Mouse (Mus musculus): ENCODE results near the gene Hunk.

Gene Hunk

GRCm38 (mm10) chr16:90437276-90437675 lies 51.5 kb downstream of the Hunk start:
- DNase-seq (ENCODE audit: low read depth): no peak

DNA sequence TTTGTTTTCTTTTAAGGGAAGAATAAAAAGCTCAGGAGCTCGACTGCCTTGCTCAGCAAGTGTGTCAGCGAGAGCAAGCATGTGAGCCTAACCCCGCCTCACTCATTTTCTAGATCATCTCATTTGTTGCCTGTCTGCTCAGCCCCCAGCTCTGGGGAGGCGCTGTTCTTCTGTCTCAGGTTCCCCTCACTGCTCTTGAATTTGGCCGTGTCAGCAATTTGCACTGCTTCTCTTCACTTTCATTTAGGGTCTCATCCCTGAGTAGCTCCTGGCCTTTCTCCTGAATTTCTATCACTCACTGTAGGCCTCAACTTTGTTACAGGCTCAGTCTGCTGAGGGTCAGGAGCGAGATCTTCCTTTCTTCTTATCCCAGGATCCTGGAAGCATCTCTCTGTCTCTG lies 53.7 kb downstream of the Hunk start:
- DNase-seq (ENCODE audit: low read depth): no peak

DNA sequence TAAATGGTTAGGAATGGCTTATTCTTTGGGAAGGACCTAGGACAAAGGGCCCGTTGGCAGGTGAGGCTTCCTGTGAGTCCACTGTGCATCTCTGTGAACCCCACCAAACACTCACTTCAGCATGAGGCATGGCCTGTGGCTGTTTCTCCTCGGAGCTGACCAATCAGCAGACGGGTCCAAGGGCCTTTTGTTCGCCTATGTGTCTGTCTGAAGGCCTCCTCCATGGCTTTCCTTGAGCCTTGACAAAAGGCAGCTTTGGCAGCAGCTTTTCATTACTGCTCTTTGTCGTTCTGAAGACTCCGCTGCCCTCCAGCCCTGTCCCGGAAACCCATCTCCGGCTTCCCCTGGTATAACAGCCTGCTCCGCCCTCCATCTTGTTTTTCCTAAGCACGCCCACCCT lies 54.8 kb downstream of the Hunk start:
- no peak for DNase-seq (ENCODE audit: low read depth)

GRCm38 (mm10) chr16:90442991-90443390 lies 57.2 kb downstream of the Hunk start:
- no peak for DNase-seq (ENCODE audit: low read depth)

- DNase-seq (ENCODE audit: low read depth): no peak
Observed at GRCm38 (mm10) chr16:90453197-90453596, 67.4 kb downstream of the Hunk start.

- peak; percentile 56 for DNase-seq (ENCODE audit: low read depth)
Observed at GRCm38 (mm10) chr16:90456495-90457125, 70.8 kb downstream of the Hunk start.

- peak; percentile 50 for DNase-seq (ENCODE audit: low read depth)
Observed at GRCm38 (mm10) chr16:90458899-90459610, 73.2 kb downstream of the Hunk start.

- DNase-seq (ENCODE audit: low read depth): no peak
Observed at GRCm38 (mm10) chr16:90461304-90461905, 75.6 kb downstream of the Hunk start.

DNA sequence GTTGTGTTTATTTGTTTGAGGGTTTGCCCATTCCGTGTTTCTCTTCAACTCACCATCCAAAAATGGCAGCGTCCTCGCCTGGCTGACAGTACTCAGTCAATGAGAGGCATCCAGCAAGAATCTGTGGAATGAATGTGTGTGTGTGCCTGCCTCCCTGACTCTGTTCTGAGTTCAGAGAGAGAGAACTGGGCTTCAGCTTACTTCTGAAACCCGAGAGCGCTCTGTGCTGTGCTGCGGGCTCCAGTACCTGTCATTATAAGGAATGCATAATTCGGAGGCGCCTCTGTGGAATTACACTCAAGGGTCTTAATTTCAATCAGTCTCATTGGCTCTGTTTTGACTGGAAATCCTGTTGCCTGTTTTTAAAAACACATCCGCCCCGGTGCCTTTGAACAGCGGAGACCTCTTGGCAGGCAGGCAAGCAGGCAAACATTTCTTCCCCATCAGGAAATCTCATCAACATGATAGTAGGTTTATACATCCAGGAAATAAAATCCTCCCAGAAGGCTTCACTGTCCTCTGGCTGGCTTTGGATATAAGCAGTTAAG lies 77.0 kb downstream of the Hunk start:
- no peak for DNase-seq (ENCODE audit: low read depth)

GRCm38 (mm10) chr16:90465154-90465553 lies 79.3 kb downstream of the Hunk start:
- DNase-seq (ENCODE audit: low read depth): no peak

GRCm38 (mm10) chr16:90468286-90468685 lies 82.5 kb downstream of the Hunk start:
- no peak for DNase-seq (ENCODE audit: low read depth)

- peak; percentile 94 for DNase-seq (ENCODE audit: low read depth)
Observed at GRCm38 (mm10) chr16:90475701-90476229, 90.0 kb downstream of the Hunk start.

- DNase-seq (ENCODE audit: low read depth): peak; percentile 66
Observed at GRCm38 (mm10) chr16:90481612-90482011, 95.8 kb downstream of the Hunk start.

DNA sequence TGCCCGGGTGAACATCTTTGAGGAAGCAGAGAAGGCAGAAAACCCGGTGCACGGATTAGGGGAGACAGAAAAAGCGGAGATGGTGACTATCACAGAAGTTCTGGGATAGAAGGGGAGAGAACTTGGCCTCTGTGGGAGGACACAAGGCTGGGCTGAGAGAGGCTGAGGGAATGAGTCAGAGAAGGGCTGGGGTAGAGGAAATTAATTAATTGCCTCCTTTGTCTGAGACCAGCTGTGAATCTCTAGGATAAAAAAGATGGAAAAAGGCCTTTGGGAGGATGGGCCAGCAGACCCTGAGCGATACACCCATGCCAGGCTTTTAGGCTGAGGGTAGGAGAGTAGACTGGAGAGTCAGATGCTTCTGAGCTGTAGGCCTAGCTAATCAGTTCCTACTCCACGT lies 97.5 kb downstream of the Hunk start:
- no peak for DNase-seq (ENCODE audit: low read depth)

DNA sequence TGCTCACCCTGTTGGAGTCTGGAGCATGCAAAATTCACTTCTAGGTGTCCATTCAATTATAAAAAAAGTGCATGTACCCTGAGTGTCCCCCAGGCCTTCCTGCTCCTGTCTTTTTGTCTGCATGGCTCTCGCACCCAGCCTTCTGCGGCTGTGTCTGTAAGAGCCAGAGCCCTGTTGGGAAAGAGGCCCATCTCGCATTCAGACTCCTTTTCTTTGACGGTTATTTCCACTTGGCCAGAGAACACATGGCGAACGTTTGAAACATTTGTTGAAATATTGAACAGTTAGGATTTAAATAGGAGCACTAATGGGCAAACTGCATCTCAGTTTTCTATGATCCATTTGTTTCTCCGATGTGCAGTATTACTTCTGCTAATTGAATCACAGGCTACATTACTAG lies 99.3 kb downstream of the Hunk start:
- no peak for DNase-seq (ENCODE audit: low read depth)

- no peak for DNase-seq (ENCODE audit: low read depth)
Observed at GRCm38 (mm10) chr16:90485599-90485998, 99.8 kb downstream of the Hunk start.

DNA sequence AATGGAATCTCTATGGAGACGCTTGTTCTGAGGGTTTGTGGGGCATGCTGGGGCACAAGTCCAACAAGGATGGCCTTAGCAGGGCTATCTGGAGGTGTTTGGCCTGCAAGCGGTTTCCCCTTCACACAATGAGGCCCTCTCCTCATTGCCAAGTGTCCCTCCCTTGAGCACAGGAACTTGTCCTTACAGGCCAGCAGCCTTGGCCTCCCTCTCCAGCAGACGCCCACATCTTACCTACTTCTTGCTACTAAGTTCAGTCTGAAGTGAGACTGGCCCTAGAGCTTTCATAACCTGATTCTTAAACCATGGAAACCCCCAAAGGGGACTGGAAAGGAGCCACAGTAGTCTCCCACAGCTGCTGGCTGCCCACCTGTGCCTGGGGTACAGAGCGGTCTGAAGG lies 104.3 kb downstream of the Hunk start:
- no peak for DNase-seq (ENCODE audit: low read depth)

DNA sequence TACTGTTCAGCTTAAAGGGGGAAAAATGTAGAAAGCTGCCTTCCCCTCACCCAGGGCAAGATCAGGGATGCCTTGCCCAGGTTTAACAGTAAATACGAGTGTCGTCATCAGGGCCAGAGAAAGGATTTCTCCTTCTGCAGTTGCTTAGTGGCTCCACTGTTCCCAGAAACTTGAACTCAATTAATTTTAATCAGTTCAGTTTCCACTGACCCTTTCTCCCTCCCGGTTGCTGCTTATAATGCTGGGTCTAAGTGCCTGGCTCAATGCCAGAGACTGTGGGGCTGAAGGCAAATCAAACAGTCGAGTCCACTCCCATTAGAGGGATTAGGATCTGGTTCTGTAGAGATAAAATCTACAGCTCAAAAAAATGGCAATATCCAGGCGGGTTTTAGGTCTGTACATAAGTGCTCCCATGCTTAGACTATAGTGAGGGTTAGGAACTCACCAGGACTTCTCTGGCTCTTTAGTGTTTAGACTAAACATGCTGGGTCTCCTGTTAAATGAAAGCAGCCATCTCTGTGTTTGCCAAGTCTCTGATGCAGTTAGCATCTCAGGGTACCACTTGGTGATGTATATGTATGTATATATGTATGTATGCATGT lies 106.2 kb downstream of the Hunk start:
- no peak for DNase-seq (ENCODE audit: low read depth)

DNA sequence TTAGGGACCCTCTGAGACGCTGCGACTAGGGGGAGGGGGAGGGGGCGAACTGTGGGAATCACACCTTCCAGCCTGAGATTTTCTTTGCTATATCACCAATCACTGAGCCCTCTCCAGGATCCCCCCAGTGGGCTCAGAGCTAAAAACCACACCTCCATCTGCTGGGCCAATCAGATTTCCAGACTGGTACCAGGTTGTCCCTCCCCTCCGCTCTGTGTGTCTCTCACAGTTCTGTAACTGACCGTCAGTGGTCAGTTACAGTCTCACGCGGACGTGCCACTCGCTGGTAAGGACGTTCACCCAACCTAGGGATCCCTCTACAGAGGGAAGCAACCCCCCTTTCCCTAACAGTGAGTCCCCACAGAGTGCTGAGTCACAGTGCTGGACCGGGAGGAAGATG lies 111.1 kb downstream of the Hunk start:
- DNase-seq (ENCODE audit: low read depth): peak; percentile 15

GRCm38 (mm10) chr16:90497749-90498464 lies 112.1 kb downstream of the Hunk start:
- DNase-seq (ENCODE audit: low read depth): peak; percentile 27

- DNase-seq (ENCODE audit: low read depth): no peak
Observed at GRCm38 (mm10) chr16:90500809-90501208, 115.0 kb downstream of the Hunk start.

GRCm38 (mm10) chr16:90505252-90505651 lies 119.4 kb downstream of the Hunk start:
- no peak for DNase-seq (ENCODE audit: low read depth)

Data from 416B (cell line).